Mouse (Mus musculus): ENCODE data around the gene Olfr1040. TPM values are rescaled to one million over a fixed set of nuclear protein-coding genes. Genes with fewer than 3 reads are reported as not detected.
"Not testable (repeated sequence)": the region's sequence is repeated elsewhere in the genome, so short reads cannot be mapped to it uniquely, and the experiment has no call there.

Gene Olfr1040
- total RNA-seq (2022): not detected

- DNase-seq (ENCODE audit: low spot score in 2 of 2): no peak
These were observed at the start of gene Olfr1040 for GRCm38 (mm10) chr2:86146632-86147031. Gene Olfr1040, minus strand, starts transcription at chr2:86146732.

DNA sequence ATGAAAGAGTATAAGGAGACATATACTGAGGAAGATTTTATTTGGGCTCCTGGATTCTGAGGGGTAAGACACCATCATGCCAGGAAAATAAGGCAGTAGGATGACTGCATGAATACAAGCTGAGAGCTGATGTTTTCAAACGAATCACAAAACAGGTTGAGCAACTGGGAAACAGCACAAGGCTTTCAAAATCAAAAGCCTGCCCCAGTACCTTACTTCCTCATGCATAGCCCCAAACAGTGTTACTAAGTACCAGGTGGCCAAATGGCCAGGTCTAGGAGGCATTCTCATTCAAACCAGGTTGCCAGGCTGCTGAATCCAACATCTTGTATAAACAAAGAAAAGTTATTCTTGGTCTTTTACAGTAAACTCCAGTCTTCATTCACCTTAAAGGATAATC, 49.3 kb upstream of the Olfr1040 start:
- DNase-seq (ENCODE audit: low spot score in 2 of 2): no peak

DNA sequence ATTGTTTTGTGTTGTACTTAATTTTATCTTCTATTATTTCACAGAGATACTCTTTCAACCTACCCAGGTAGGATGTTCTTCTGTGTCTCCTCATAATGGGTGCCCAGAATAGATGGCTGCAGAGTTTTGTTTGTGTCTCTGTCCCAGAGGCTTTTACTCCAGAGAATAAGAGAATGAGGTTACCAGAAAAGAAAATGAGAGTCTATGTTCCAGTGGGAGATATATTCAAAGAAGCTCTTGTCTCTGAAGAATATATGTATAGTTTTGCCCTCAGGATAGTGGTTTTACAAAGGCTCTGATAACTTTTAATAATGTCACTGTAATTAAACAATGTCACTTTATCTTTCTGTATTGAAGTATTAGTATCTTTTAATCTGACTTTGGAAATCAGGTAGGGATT, 39.1 kb upstream of the Olfr1040 start, which contains the start of gene Olfr52:
TSS of gene Olfr52 (minus strand) at position 101 of the 400 bp plus-strand sequence.
- no peak for DNase-seq (ENCODE audit: low spot score in 2 of 2)

DNA sequence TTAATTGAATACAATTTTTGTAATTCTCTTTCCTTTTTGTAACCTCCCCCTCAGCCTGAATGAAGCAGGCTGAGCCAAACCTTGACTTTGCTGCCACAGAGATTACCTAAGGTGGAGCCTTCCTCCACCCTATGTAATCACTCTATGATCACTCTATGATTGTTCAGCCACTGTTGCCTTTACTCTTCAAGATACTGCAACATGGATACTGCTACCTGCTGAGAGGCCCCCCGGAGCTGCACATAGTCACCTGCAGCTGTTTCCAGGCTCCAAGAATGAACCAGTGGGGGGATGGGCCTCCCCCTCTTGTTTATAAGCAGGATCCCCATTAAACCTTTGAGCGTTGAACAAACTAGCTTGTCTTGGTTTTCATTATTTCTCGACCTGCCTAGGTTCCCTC, 33.4 kb upstream of the Olfr1040 start:
- DNase-seq (ENCODE audit: low spot score in 2 of 2): no peak

DNA sequence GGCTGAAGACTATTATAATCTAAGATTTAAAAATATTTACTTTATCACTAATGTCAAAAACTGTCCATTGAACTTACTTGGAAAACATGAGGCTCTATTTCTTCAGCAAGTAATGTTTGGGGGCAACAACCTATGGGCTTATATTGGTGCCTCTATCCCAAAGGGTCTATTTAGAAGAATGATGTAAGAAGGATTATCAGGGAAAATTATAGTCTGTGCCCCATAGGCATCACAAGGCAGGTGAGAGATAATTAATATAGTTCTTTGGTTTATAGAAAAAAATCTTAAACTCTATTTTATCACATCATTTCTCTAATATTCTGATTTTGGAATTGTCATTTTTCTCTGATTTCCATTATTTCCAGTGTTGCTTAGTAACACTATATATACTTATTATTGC, 31.2 kb upstream of the Olfr1040 start, which contains the start of gene Olfr1044:
TSS of gene Olfr1044 (minus strand) at position 101 of the 400 bp plus-strand sequence.
- no peak for DNase-seq (ENCODE audit: low spot score in 2 of 2)

- not testable (repeated sequence) for DNase-seq (ENCODE audit: low spot score in 2 of 2)
These were observed 28.9 kb upstream of the Olfr1040 start for GRCm38 (mm10) chr2:86175422-86175821.

DNA sequence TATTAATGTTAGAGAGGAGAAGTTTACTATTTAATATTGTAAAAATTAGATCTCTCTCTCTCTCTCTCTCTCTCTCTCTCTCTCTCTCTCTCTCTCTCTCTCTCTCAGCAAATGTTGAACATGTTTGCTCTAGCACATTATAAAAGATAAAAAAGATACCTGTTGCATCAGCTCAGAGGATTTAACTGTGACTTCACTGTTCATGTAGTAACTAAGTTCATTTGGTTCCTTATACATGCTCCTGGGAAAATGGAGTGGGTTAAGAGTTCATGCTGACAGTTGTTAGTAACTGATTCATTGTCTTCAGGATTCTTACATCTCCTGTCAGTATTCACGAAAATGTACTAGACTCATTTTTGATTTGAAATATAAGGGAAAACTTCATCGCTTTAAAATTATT, 20.9 kb upstream of the Olfr1040 start, which contains the start of gene Olfr1043:
TSS of gene Olfr1043 (minus strand) at position 101 of the 400 bp plus-strand sequence.
- DNase-seq (ENCODE audit: low spot score in 2 of 2): no peak

DNA sequence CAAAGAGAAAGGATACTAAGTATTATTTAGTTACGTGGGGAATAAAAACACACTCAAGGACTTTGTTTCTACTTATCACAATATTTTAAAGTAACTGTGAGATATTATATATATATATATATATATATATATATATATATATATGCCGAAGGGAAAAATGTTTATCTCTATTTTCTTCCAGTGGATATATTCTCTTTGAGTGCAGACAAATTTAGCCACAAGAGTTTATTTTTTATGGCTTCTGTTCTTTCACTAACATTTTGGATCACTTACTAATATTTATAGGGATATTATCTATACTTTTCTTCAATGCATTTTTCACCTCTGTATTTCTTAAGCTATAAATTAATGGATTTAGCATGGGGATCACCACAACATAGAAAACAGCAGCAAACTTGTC, 15.2 kb upstream of the Olfr1040 start, which contains the start of gene Olfr1042:
TSS of gene Olfr1042 (minus strand) at position 101 of the 400 bp plus-strand sequence.
- no peak for DNase-seq (ENCODE audit: low spot score in 2 of 2)

DNA sequence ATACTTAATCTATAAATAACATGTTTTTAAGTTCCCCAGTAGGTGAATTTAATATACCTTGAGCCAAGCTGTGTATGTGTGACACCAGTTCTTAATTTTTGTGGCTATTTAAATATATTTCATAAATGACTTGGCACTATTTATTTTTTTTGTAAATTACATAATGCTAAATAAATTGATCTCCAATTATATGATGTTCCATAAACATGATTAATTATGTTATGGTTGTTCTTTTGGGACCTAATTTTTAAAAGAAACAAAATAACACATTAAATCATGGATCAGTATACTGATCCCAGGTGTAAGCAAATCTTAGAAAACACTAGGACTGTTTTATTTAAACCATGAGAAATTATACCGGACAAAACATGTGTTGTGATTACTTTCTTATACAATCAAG, 10.7 kb downstream of the Olfr1040 start, which contains the start of gene Olfr1039:
TSS of gene Olfr1039 (minus strand) at position 101 of the 400 bp plus-strand sequence.
- no peak for DNase-seq (ENCODE audit: low spot score in 2 of 2)

Other genes starting within 250 kb of the Olfr1040 start
- gene Olfr1024, start 241.7 kb downstream of the Olfr1040 start, total RNA-seq (2022): not detected
- gene Olfr1025-ps1, start 231.5 kb downstream of the Olfr1040 start, total RNA-seq (2022): not detected
- gene Olfr1026, start 225.2 kb downstream of the Olfr1040 start, total RNA-seq (2022): not detected
- under 1 TPM in 2 of 4 experiments, not detected in 2; 0.09 to 0.11 TPM for gene Olfr1028, start 196.3 kb downstream of the Olfr1040 start, total RNA-seq (2022)
- under 1 TPM in 1 of 4 experiments, not detected in 3; 0.18 TPM for gene Olfr1029, start 172.8 kb downstream of the Olfr1040 start, total RNA-seq (2022)
- gene Olfr1030, start 167.5 kb downstream of the Olfr1040 start, total RNA-seq (2022): not detected
- not detected for gene Olfr1031, start 156.4 kb downstream of the Olfr1040 start, total RNA-seq (2022)
- gene Olfr1032, start 141.2 kb downstream of the Olfr1040 start, total RNA-seq (2022): not detected
- gene Olfr1033, start 126.1 kb downstream of the Olfr1040 start, total RNA-seq (2022): not detected
- gene Olfr1034, start 100.9 kb downstream of the Olfr1040 start, total RNA-seq (2022): not detected
- gene Olfr1036, start 72.7 kb downstream of the Olfr1040 start, total RNA-seq (2022): not detected
- not detected for gene Olfr1037, start 59.3 kb downstream of the Olfr1040 start, total RNA-seq (2022)
- gene Olfr1039, start 10.8 kb downstream of the Olfr1040 start, total RNA-seq (2022): not detected
- gene Olfr1042, start 15.1 kb upstream of the Olfr1040 start, total RNA-seq (2022): not detected
- gene Olfr1043, start 20.8 kb upstream of the Olfr1040 start, total RNA-seq (2022): not detected
- gene Olfr1044, start 31.1 kb upstream of the Olfr1040 start, total RNA-seq (2022): not detected
- gene Olfr52, start 39.0 kb upstream of the Olfr1040 start, total RNA-seq (2022): not detected
- gene Olfr1045, start 56.3 kb upstream of the Olfr1040 start, total RNA-seq (2022): not detected
- gene Olfr1046, start 72.6 kb upstream of the Olfr1040 start, total RNA-seq (2022): not detected
- not detected for gene Olfr1047, start 84.7 kb upstream of the Olfr1040 start, total RNA-seq (2022)
- gene Olfr1048, start 93.6 kb upstream of the Olfr1040 start, total RNA-seq (2022): not detected
- not detected for gene Olfr1049, start 111.6 kb upstream of the Olfr1040 start, total RNA-seq (2022)
- not detected for gene Olfr1051, start 132.4 kb upstream of the Olfr1040 start, total RNA-seq (2022)
- not detected for gene Olfr1052, start 145.7 kb upstream of the Olfr1040 start, total RNA-seq (2022)
- gene Olfr1053, start 168.6 kb upstream of the Olfr1040 start, total RNA-seq (2022): not detected
- gene Olfr1054, start 188.7 kb upstream of the Olfr1040 start, total RNA-seq (2022): not detected
- gene Olfr1055, start 203.6 kb upstream of the Olfr1040 start, total RNA-seq (2022): not detected
- not detected for gene Olfr1056, start 215.7 kb upstream of the Olfr1040 start, total RNA-seq (2022)
- not detected for gene Olfr1057, start 231.7 kb upstream of the Olfr1040 start, total RNA-seq (2022)
- gene Olfr1058, start 241.8 kb upstream of the Olfr1040 start, total RNA-seq (2022): not detected